Mouse (Mus musculus) testis, adult 2 months (tissue): ENCODE measurements around the gene Msrb2.

Source experiments
- CTCF ChIP-seq: fragments of 200-500 bp; IDR thresholded peaks from 2 replicates; pipeline ENCODE4 v1.5.1; 2012; ENCODE audit warnings: low read depth, mild to moderate bottlenecking, inconsistent platforms, low read length, moderate library complexity; ENCODE audit not compliant: control insufficient read depth, insufficient read depth, insufficient replicate concordance
- POLR2A ChIP-seq: fragments of 200-500 bp; IDR thresholded peaks from 2 replicates; pipeline ENCODE4 v1.6.1; 2012; ENCODE audit warnings: low read depth, mild to moderate bottlenecking, inconsistent platforms, low read length, moderate library complexity; ENCODE audit not compliant: control insufficient read depth

GRCm38 (mm10) chr2:19444346-19444745 is 73.1 kb downstream of the Msrb2 start:
- TF ChIP-seq POLR2A (no peak), CTCF (no peak)
